Mouse (Mus musculus): ENCODE results near the gene Acsbg1. TPM values are rescaled to one million over a fixed set of nuclear protein-coding genes. Genes with fewer than 3 reads are reported as not detected.

Gene Acsbg1
- polyA plus RNA-seq, 1 experiment, result not detected

DNA sequence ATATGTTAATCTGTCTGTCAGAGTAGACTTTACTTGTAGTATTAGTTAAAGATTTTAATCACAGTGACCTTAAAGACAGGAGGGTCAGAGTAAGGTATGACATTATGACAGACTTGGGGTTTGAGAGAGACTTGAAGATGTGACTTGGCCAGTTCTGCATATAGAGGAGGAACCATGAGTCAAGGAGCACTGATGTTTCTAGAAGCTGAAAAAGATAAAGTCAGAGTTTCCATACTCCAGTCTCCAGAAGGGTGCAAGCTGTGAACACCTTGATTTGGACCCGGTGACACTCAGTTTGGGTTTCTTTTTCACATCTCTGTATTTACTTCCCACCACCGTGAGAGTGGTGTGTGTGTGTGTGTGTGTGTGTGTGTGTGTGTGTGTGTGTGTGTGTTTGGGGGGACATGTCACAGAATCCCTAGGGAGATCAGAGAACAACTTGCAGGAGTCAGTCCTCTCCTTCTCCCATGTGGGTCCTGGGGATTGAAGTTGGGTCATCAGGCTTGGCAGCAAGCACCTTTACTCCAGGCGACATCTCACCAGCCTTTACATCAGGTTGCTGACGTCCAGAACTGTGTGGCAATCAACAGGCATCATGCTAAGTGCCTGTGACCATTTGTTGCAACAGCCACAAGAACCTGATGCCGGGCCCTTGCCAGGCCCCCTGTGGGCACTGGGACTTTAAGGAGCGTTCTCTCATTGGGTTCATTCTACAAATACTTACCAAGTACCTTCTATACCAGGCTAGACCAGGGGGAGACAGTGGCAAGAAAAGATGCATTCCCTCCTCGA is 22.3 kb upstream of the Acsbg1 start:
- Histone ChIP-seq H3K27ac (ENCODE audit: control insufficient read depth, insufficient read depth, low read depth, low read length, poor library complexity) (no peak overlapping the region), H3K4me3 (replicated peaks; ENCODE audit: control insufficient read depth, low read depth, low read length) (no peak overlapping the region), H3K4me1 (ENCODE audit: control insufficient read depth, insufficient read depth, low read length) (no peaks in the 10 kb centered on the region)
- WGBS, result 65% methylated on average over 7 of the region's 7 CpGs
- no peak for TF ChIP-seq POLR2A (IDR thresholded peaks at IDR 0.05; ENCODE audit: borderline replicate concordance, control insufficient read depth, low read depth, low read length)
- TF ChIP-seq CTCF (IDR thresholded peaks at IDR 0.05; ENCODE audit: control insufficient read depth, insufficient read depth, low read length), result no peak

DNA sequence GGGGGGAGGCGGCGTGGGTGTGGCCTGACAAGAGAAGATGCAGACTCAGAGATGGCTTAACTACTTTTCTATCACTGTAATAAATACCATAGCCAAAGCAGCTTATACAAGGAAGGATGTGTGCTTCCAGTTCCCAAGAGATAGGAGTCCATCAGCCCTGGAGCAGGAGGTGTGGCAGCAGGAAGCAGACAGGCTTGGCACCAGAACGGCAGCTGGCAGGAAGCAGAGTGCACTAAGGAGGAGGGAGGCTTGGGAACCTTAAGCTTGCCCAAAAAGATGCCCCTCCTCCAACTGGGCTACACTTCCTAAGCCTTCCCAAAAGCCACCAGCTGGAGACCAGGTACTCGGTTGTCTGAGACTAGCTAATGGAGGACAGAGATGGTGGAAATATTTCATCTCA is 21.2 kb upstream of the Acsbg1 start:
- WGBS, result 54% methylated on average over 3 of the region's 4 CpGs
- TF ChIP-seq POLR2A (IDR thresholded peaks at IDR 0.05; ENCODE audit: borderline replicate concordance, control insufficient read depth, low read depth, low read length), result no peak
- TF ChIP-seq CTCF (IDR thresholded peaks at IDR 0.05; ENCODE audit: control insufficient read depth, insufficient read depth, low read length), result no peak
- Histone ChIP-seq H3K4me1 (ENCODE audit: control insufficient read depth, insufficient read depth, low read length) (no peaks in the 10 kb centered on the region), H3K27ac (ENCODE audit: control insufficient read depth, insufficient read depth, low read depth, low read length, poor library complexity) (no peak overlapping the region), H3K4me3 (replicated peaks; ENCODE audit: control insufficient read depth, low read depth, low read length) (no peak overlapping the region)

DNA sequence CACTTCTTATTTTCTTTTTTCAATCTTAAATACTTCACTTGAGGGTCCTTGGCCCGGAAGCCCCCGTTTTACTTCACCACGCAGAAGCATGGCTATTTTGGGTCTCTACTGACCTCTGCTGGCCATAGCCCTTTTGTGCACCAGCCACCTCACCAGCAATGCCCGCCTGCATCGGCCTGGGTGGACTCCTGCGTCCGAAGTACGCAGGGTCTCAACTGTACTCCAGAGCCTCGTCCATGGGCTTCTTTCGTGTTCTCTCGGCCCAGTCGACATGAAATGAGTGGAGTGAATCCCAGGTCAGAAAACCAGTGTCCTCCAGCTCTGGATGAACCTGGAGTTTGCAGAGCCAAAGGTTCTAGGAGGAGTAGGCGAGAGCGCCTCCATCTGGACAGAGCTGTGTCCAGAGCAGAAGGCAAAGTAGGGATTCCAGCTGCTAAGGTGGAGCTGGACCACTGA is 14.9 kb upstream of the Acsbg1 start:
- Histone ChIP-seq H3K4me3 (replicated peaks; ENCODE audit: control insufficient read depth, low read depth, low read length) (no peak overlapping the region), H3K4me1 (ENCODE audit: control insufficient read depth, insufficient read depth, low read length) (no peaks in the 10 kb centered on the region), H3K27ac (ENCODE audit: control insufficient read depth, insufficient read depth, low read depth, low read length, poor library complexity) (no peak overlapping the region)
- WGBS, result 5% methylated on average over 14 of the region's 14 CpGs
- peak; percentile 81 for TF ChIP-seq CTCF (IDR thresholded peaks at IDR 0.05; ENCODE audit: control insufficient read depth, insufficient read depth, low read length)
- no peak for TF ChIP-seq POLR2A (IDR thresholded peaks at IDR 0.05; ENCODE audit: borderline replicate concordance, control insufficient read depth, low read depth, low read length)

DNA sequence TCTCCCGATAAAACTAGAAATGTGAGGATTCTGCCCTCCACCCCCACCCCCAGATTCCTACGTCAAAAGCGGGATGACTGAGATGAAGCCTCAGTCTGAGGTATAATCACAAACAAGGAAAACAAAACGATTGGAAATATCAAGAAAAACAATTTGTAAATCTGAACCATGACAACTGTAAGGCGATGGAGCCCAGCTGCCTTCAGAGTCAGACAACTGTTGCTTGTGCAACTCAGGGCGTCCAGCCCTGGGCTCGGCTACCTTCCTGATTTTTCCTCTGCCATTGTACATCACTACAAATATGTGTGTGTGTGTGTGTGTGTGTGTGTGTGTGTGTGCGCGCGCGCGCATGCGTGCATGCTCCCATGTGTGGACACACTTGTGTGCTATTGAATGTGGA is 12.2 kb upstream of the Acsbg1 start:
- 84% methylated on average over 13 of the region's 13 CpGs for WGBS
- no peak for TF ChIP-seq POLR2A (IDR thresholded peaks at IDR 0.05; ENCODE audit: borderline replicate concordance, control insufficient read depth, low read depth, low read length)
- no peak for TF ChIP-seq CTCF (IDR thresholded peaks at IDR 0.05; ENCODE audit: control insufficient read depth, insufficient read depth, low read length)

DNA sequence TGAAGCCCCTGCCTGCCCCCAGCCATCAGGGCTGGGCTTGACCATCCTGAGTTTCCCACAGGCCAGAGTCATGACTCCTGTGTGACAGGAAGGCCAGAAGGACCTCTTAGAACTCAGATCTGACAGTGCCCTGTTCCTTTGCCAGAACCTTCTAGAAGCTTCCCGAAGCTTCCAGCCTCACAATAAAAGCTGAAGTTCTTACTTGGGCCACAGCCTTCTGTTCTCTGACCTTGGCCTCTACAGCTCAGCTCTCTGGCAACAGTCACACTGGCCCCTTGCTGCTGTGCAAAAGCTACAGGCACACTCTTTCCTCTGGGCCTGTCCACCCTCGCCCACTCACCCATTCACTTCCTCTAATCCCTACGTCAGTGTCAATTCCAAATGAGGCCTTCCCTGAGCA is 10.3 kb upstream of the Acsbg1 start:
- TF ChIP-seq CTCF (IDR thresholded peaks at IDR 0.05; ENCODE audit: control insufficient read depth, insufficient read depth, low read length) (no peak), POLR2A (IDR thresholded peaks at IDR 0.05; ENCODE audit: borderline replicate concordance, control insufficient read depth, low read depth, low read length) (no peak)

More for the DNA sequence above, 12.2 kb upstream of the Acsbg1 start:
- no peaks in the 10 kb centered on the region for H3K4me1 ChIP-seq (ENCODE audit: control insufficient read depth, insufficient read depth, low read length)
- H3K4me3 ChIP-seq (replicated peaks; ENCODE audit: control insufficient read depth, low read depth, low read length), result no peak overlapping the region
- no peak overlapping the region for H3K27ac ChIP-seq (ENCODE audit: control insufficient read depth, insufficient read depth, low read depth, low read length, poor library complexity)

DNA sequence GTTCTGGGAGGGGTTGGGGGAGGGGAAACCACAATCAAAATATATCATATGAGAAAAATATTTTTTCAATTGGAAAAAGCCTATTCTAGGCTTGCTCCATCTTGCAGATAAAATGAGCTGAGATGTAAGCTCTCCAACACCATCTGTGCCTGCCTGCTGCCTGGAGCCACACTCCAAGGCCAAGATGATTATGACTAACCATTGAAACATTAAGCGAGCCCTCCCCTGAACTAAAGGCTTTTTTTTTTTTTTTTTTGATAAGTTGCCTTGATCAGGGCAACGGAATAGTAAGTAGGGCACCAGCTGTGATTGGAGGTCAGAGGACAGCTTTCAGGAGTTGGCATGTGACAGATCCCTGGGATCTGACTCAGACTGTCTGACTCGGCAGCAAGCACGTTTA is 6.8 kb upstream of the Acsbg1 start:
- Histone ChIP-seq H3K4me1 (ENCODE audit: control insufficient read depth, insufficient read depth, low read length) (no peaks in the 10 kb centered on the region), H3K27ac (ENCODE audit: control insufficient read depth, insufficient read depth, low read depth, low read length, poor library complexity) (no peak overlapping the region), H3K4me3 (replicated peaks; ENCODE audit: control insufficient read depth, low read depth, low read length) (no peak overlapping the region)
- 82% methylated on average over 4 of the region's 4 CpGs for WGBS
- TF ChIP-seq CTCF (IDR thresholded peaks at IDR 0.05; ENCODE audit: control insufficient read depth, insufficient read depth, low read length) (no peak), POLR2A (IDR thresholded peaks at IDR 0.05; ENCODE audit: borderline replicate concordance, control insufficient read depth, low read depth, low read length) (no peak)

More for the DNA sequence above, 10.3 kb upstream of the Acsbg1 start:
- no peak overlapping the region for H3K4me3 ChIP-seq (replicated peaks; ENCODE audit: control insufficient read depth, low read depth, low read length)
- H3K27ac ChIP-seq (ENCODE audit: control insufficient read depth, insufficient read depth, low read depth, low read length, poor library complexity), result no peak overlapping the region
- no peaks in the 10 kb centered on the region for H3K4me1 ChIP-seq (ENCODE audit: control insufficient read depth, insufficient read depth, low read length)
- 66% methylated on average over 3 of the region's 3 CpGs for WGBS

DNA sequence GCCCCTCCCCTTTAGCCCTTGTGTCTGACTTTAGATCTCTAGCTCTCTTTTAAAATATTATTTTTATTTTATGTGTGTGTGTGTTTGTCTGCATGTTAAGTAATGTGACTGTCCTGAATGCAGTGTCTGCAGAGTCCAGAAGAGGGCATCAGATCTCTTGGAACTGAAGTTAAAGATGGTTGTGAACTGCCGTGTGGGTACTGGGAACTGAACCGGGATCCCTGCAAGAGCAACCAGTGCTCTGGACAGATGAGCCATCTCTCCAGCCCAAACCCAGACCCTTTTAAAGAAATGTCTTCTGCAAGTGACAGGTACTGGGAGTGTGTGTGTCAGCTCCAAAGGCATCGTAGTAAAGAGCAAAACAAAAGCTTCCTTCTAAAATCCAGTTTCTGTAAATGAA is 4.4 kb upstream of the Acsbg1 start:
- Histone ChIP-seq H3K27ac (ENCODE audit: control insufficient read depth, insufficient read depth, low read depth, low read length, poor library complexity) (no peak overlapping the region), H3K4me3 (replicated peaks; ENCODE audit: control insufficient read depth, low read depth, low read length) (no peak overlapping the region), H3K4me1 (ENCODE audit: control insufficient read depth, insufficient read depth, low read length) (no peaks in the 10 kb centered on the region)
- WGBS, result 86% methylated on average over 3 of the region's 3 CpGs
- TF ChIP-seq POLR2A (IDR thresholded peaks at IDR 0.05; ENCODE audit: borderline replicate concordance, control insufficient read depth, low read depth, low read length) (no peak), CTCF (IDR thresholded peaks at IDR 0.05; ENCODE audit: control insufficient read depth, insufficient read depth, low read length) (no peak)

DNA sequence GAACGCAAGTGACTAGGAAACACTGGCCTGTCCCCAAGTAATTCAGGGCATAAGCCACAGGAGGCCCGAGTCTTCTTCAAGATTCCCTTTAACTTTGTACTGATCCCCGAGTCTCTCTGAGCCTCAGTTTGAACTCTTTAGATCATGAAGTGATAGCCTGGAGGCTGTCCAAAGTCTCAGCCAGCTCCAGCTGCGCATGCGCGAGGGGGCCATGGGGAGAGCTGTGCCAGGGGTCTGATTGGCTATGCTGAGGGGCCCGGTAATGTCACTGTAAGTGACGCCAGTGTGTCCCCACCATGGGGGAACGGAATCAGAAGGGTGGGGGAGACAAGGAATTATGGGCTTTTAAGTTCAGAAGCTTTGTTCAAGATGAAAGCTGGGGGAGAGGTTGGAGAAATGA is 2.7 kb upstream of the Acsbg1 start:
- no peak overlapping the region for H3K27ac ChIP-seq (ENCODE audit: control insufficient read depth, insufficient read depth, low read depth, low read length, poor library complexity)
- H3K4me3 ChIP-seq (replicated peaks; ENCODE audit: control insufficient read depth, low read depth, low read length), result no peak overlapping the region
- TF ChIP-seq CTCF (IDR thresholded peaks at IDR 0.05; ENCODE audit: control insufficient read depth, insufficient read depth, low read length) (no peak), POLR2A (IDR thresholded peaks at IDR 0.05; ENCODE audit: borderline replicate concordance, control insufficient read depth, low read depth, low read length) (no peak)
- 80% methylated on average over 9 of the region's 9 CpGs for WGBS
- no peaks in the 10 kb centered on the region for H3K4me1 ChIP-seq (ENCODE audit: control insufficient read depth, insufficient read depth, low read length)
